Mouse (Mus musculus) forebrain, embryonic 10.5 days (tissue): ENCODE measurements around the gene Rsph9. TPM values are rescaled to one million over a fixed set of nuclear protein-coding genes. Genes with fewer than 3 reads are reported as not detected.
A peak's percentile ranks its signal among the peaks of the same experiment; 100 is the strongest.

ENCODE experiments used
- DNase-seq: peaks from one replicate; pipeline ENCODE4 v3.0.0-alpha.2; 2017; ENCODE audit warnings: low spot score; ENCODE audit errors: extremely low spot score
- H3K27ac ChIP-seq: fragments of 300-500 bp; sonication (generic); 2 replicates; pipeline ENCODE4 v1.5.1; 2016; ENCODE audit warnings: mild to moderate bottlenecking
- H3K27me3 ChIP-seq: fragments of 300-500 bp; sonication (generic); 2 replicates; pipeline ENCODE4 v1.6.1; 2016; ENCODE audit warnings: mild to moderate bottlenecking; ENCODE audit not compliant: poor library complexity, severe bottlenecking
- H3K36me3 ChIP-seq: fragments of 300-500 bp; sonication (generic); replicated peaks from 2 replicates; pipeline ENCODE4 v1.6.1; 2016; ENCODE audit warnings: mild to moderate bottlenecking, moderate library complexity
- H3K4me1 ChIP-seq: fragments of 300-500 bp; sonication (generic); 2 replicates; pipeline ENCODE4 v1.6.1; 2016
- H3K4me3 ChIP-seq: fragments of 300-500 bp; sonication (generic); 2 replicates; pipeline ENCODE4 v1.5.1; 2016; ENCODE audit warnings: mild to moderate bottlenecking, moderate library complexity
- H3K9me3 ChIP-seq: fragments of 300-500 bp; sonication (generic); 2 replicates; pipeline ENCODE4 v1.6.1; 2016; ENCODE audit warnings: mild to moderate bottlenecking, moderate library complexity
- WGBS: fragments of 180-500 bp; shearing (Covaris S2); methylation state at CpG from one replicate; pipeline ENCODE4 v1.1.7; 2016; 5-methylcytosine and 5-hydroxymethylcytosine counted together
- polyA plus RNA-seq: library from polyadenylated mRNA; unstranded; fragments of >200 nt; fragmentation: Nextera tagmentation; extraction: Ambion mirVana; gene quantifications from 2 replicates; pipeline ENCODE4 v1.2.1, GENCODE M21; 2016

Gene Rsph9
- polyA plus RNA-seq, 1 experiment from 2014 or later, result 11.3 TPM

GRCm38 (mm10) chr17:46081657-46082056 is 62.4 kb downstream of the Rsph9 start:
- H3K4me1 ChIP-seq, result peaks cover 45% of the 10 kb centered on the region
- H3K9me3 ChIP-seq, result peaks cover 3% of the 10 kb centered on the region; the same call in 1 of the 2 replicates
- peak overlapping the region; percentile 54; the same call in 1 of the 2 replicates for H3K27ac ChIP-seq
- no peaks in the 10 kb centered on the region for H3K36me3 ChIP-seq
- 59% methylated on average over 7 of the region's 7 CpGs for WGBS
- no peak for DNase-seq
- no peaks in the 10 kb centered on the region for H3K27me3 ChIP-seq
- H3K4me3 ChIP-seq, result no peak overlapping the region

GRCm38 (mm10) chr17:46081042-46081441 is 63.0 kb downstream of the Rsph9 start:
- WGBS, result 39% methylated on average over 5 of the region's 5 CpGs
- no peaks in the 10 kb centered on the region for H3K36me3 ChIP-seq

GRCm38 (mm10) chr17:46080388-46080787 is 63.6 kb downstream of the Rsph9 start:
- H3K4me3 ChIP-seq, result no peak overlapping the region
- peak overlapping the region; percentile 54 for H3K27ac ChIP-seq
- H3K36me3 ChIP-seq, result no peaks in the 10 kb centered on the region
- H3K27me3 ChIP-seq, result no peaks in the 10 kb centered on the region
- DNase-seq, result no peak
- peaks cover 3% of the 10 kb centered on the region; the same call in 1 of the 2 replicates for H3K9me3 ChIP-seq
- WGBS, result 50% methylated on average over 7 of the region's 7 CpGs
- peaks cover 44% of the 10 kb centered on the region for H3K4me1 ChIP-seq

More at GRCm38 (mm10) chr17:46081042-46081441, 63.0 kb downstream of the Rsph9 start:
- H3K27me3 ChIP-seq, result no peaks in the 10 kb centered on the region
- peaks cover 43% of the 10 kb centered on the region for H3K4me1 ChIP-seq
- no peak overlapping the region for H3K4me3 ChIP-seq
- DNase-seq, result no peak
- H3K27ac ChIP-seq, result peak overlapping the region; percentile 54
- H3K9me3 ChIP-seq, result peaks cover 3% of the 10 kb centered on the region; the same call in 1 of the 2 replicates

GRCm38 (mm10) chr17:46079037-46079436 is 65.0 kb downstream of the Rsph9 start:
- H3K9me3 ChIP-seq, result peaks cover 3% of the 10 kb centered on the region; the same call in 1 of the 2 replicates
- 77% methylated on average over 2 of the region's 2 CpGs for WGBS
- no peak for DNase-seq

GRCm38 (mm10) chr17:46077921-46078534 is 66.0 kb downstream of the Rsph9 start:
- H3K27ac ChIP-seq, result no peak overlapping the region
- DNase-seq, result no peak
- 95% methylated on average over 12 of the region's 12 CpGs for WGBS
- H3K4me1 ChIP-seq, result peaks cover 33% of the 10 kb centered on the region
- H3K36me3 ChIP-seq, result no peaks in the 10 kb centered on the region
- no peak overlapping the region for H3K4me3 ChIP-seq
- peaks cover 3% of the 10 kb centered on the region; the same call in 1 of the 2 replicates for H3K9me3 ChIP-seq
- no peaks in the 10 kb centered on the region for H3K27me3 ChIP-seq

More at GRCm38 (mm10) chr17:46079037-46079436, 65.0 kb downstream of the Rsph9 start:
- H3K27me3 ChIP-seq, result no peaks in the 10 kb centered on the region
- no peak overlapping the region for H3K4me3 ChIP-seq
- H3K27ac ChIP-seq, result no peak overlapping the region
- H3K4me1 ChIP-seq, result peaks cover 36% of the 10 kb centered on the region
- H3K36me3 ChIP-seq, result no peaks in the 10 kb centered on the region

- no peak for DNase-seq
- Histone ChIP-seq H3K4me1 (peaks cover 26% of the 10 kb centered on the region), H3K27ac (no peak overlapping the region), H3K4me3 (no peak overlapping the region), H3K36me3 (no peaks in the 10 kb centered on the region), H3K9me3 (peaks cover 3% of the 10 kb centered on the region; the same call in 1 of the 2 replicates), H3K27me3 (no peaks in the 10 kb centered on the region)
- 75% methylated on average over 1 of the region's 1 CpGs for WGBS
These were observed 67.8 kb downstream of the Rsph9 start for GRCm38 (mm10) chr17:46076260-46076551.

- Histone ChIP-seq H3K27me3 (no peaks in the 10 kb centered on the region), H3K4me3 (no peak overlapping the region), H3K27ac (no peak overlapping the region), H3K36me3 (no peaks in the 10 kb centered on the region), H3K9me3 (peaks cover 3% of the 10 kb centered on the region; the same call in 1 of the 2 replicates), H3K4me1 (peaks cover 21% of the 10 kb centered on the region)
- no peak for DNase-seq
- WGBS, result 70% methylated on average over 5 of the region's 5 CpGs
These were observed 68.3 kb downstream of the Rsph9 start for GRCm38 (mm10) chr17:46075551-46076259.

- Histone ChIP-seq H3K27me3 (no peaks in the 10 kb centered on the region), H3K36me3 (no peaks in the 10 kb centered on the region)
- 56% methylated on average over 3 of the region's 3 CpGs for WGBS
These were observed 68.9 kb downstream of the Rsph9 start for GRCm38 (mm10) chr17:46075116-46075485.

GRCm38 (mm10) chr17:46074398-46075115 is 69.5 kb downstream of the Rsph9 start:
- Histone ChIP-seq H3K27me3 (no peaks in the 10 kb centered on the region), H3K4me3 (no peak overlapping the region), H3K27ac (no peak overlapping the region), H3K4me1 (peaks cover 15% of the 10 kb centered on the region), H3K9me3 (peaks cover 3% of the 10 kb centered on the region; the same call in 1 of the 2 replicates), H3K36me3 (no peaks in the 10 kb centered on the region)
- no peak for DNase-seq
- WGBS, result 81% methylated on average over 7 of the region's 7 CpGs

More at GRCm38 (mm10) chr17:46075116-46075485, 68.9 kb downstream of the Rsph9 start:
- Histone ChIP-seq H3K9me3 (peaks cover 3% of the 10 kb centered on the region; the same call in 1 of the 2 replicates), H3K27ac (no peak overlapping the region), H3K4me1 (peaks cover 15% of the 10 kb centered on the region), H3K4me3 (no peak overlapping the region)
- no peak for DNase-seq

GRCm38 (mm10) chr17:46073730-46074301 is 70.2 kb downstream of the Rsph9 start:
- Histone ChIP-seq H3K9me3 (no peaks in the 10 kb centered on the region), H3K4me3 (no peak overlapping the region), H3K36me3 (no peaks in the 10 kb centered on the region), H3K4me1 (peaks cover 16% of the 10 kb centered on the region), H3K27me3 (no peaks in the 10 kb centered on the region), H3K27ac (no peak overlapping the region)
- DNase-seq, result no peak
- WGBS, result 84% methylated on average over 23 of the region's 23 CpGs
